Mouse (Mus musculus): Measurements from ENCODE around the gene Krtap10-4.
"Not testable (repeated sequence)": the region's sequence is repeated elsewhere in the genome, so short reads cannot be mapped to it uniquely, and the experiment has no call there.

The Krtap10-4 gene

GRCm38 (mm10) chr10:77787876-77788275, 39.0 kb downstream of the Krtap10-4 start, which contains the start of gene Gm7137:
Gm7137 (minus strand) TSS chr10:77788200.
- not testable (repeated sequence) for DNase-seq

GRCm38 (mm10) chr10:77783396-77783795, 43.5 kb downstream of the Krtap10-4 start:
- not testable (repeated sequence) for DNase-seq

- DNase-seq, result not testable (repeated sequence)
These were observed 44.5 kb downstream of the Krtap10-4 start, which contains the start of gene Gm3250 for GRCm38 (mm10) chr10:77782442-77782841. Gm3250 (minus strand) TSS chr10:77782542.

GRCm38 (mm10) chr10:77776844-77777243, 50.1 kb downstream of the Krtap10-4 start, which contains the start of gene Gm7138:
Gm7138 (minus strand) TSS chr10:77776944.
- not testable (repeated sequence) for DNase-seq

Data from lung, postnatal 4 days (tissue).